Mouse (Mus musculus): ENCODE data around the gene Klhl41. TPM values are rescaled to one million over a fixed set of nuclear protein-coding genes. Genes with fewer than 3 reads are reported as not detected.
"Not testable (repeated sequence)": the region's sequence is repeated elsewhere in the genome, so short reads cannot be mapped to it uniquely, and the experiment has no call there.

The Klhl41 gene
- polyA plus RNA-seq, 1 experiment from 2014 or later, result 1.4 TPM

- Histone ChIP-seq H3K9me3 (no peaks in the 10 kb centered on the region), H3K4me3 (no peak overlapping the region), H3K9ac (no peak overlapping the region), H3K4me2 (no peak overlapping the region), H3K4me1 (peaks cover 8% of the 10 kb centered on the region; the same call in 1 of the 2 replicates), H3K27me3 (no peaks in the 10 kb centered on the region), H3K27ac (no peak overlapping the region), H3K36me3 (peaks cover 6% of the 10 kb centered on the region; the same call in 1 of the 2 replicates)
- WGBS, result 80% methylated on average over 5 of the region's 5 CpGs
- no peak for ATAC-seq (ENCODE audit: borderline replicate concordance, extremely low read depth, low FRiP score, low TSS enrichment)
Measured at GRCm38 (mm10) chr2:69649716-69650115, 20.2 kb upstream of the Klhl41 start.

DNA sequence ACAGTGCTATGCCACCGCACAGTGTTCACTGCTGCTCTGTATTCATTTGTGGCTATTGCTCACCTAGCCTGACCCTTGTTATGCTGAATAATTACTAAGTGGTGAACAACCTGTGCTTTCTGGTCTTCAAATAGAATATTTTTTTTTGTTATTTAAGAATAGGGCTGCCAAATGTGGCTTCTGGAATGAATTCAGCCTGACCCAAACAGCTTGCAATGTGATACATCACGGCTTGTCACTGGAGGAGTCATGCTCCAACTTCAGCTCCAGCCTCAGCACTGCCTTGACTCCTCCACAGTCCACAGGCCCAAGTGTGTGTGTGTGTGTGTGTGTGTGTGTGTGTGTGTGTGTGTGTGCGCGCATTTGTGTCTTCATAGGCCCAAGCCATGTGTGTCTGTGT lies 10.6 kb upstream of the Klhl41 start:
- ATAC-seq (ENCODE audit: borderline replicate concordance, extremely low read depth, low FRiP score, low TSS enrichment), result no peak
- no peak overlapping the region for H3K4me2 ChIP-seq
- H3K9ac ChIP-seq, result no peak overlapping the region
- peaks cover 3% of the 10 kb centered on the region; the same call in 1 of the 2 replicates for H3K36me3 ChIP-seq
- no peak overlapping the region for H3K4me3 ChIP-seq
- H3K9me3 ChIP-seq, result no peaks in the 10 kb centered on the region
- H3K27me3 ChIP-seq, result no peaks in the 10 kb centered on the region
- no peak overlapping the region for H3K27ac ChIP-seq
- no peaks in the 10 kb centered on the region for H3K4me1 ChIP-seq
- WGBS, result 97% methylated on average over 4 of the region's 4 CpGs

GRCm38 (mm10) chr2:69663827-69664476 lies 6.0 kb upstream of the Klhl41 start:
- H3K4me2 ChIP-seq, result no peak overlapping the region
- no peak overlapping the region for H3K4me3 ChIP-seq
- 63% methylated on average over 13 of the region's 13 CpGs for WGBS
- H3K27ac ChIP-seq, result no peak overlapping the region
- no peak for ATAC-seq (ENCODE audit: borderline replicate concordance, extremely low read depth, low FRiP score, low TSS enrichment)
- H3K9me3 ChIP-seq, result no peaks in the 10 kb centered on the region
- no peaks in the 10 kb centered on the region for H3K27me3 ChIP-seq
- H3K9ac ChIP-seq, result no peak overlapping the region
- H3K36me3 ChIP-seq, result peaks cover 3% of the 10 kb centered on the region; the same call in 1 of the 2 replicates
- no peaks in the 10 kb centered on the region for H3K4me1 ChIP-seq

DNA sequence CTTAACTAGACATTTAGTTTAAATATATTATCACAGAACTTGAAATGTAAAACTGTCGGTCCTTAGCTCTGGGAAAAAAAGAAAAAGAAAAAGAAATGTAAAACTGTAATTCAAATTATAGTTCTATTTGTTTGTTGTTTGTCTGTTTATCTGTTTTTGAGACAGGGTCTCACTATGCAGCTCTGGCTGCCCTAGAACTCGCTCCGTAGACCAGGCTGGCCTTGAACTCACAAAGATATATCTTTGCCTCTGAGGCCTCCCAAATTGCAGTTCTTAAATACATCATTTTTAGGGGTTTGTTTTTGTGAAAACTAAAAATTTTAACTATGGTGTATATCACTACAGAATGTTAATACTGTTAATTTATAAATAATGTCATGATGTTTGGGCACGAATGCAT lies 2.3 kb upstream of the Klhl41 start:
- H3K27me3 ChIP-seq, result no peaks in the 10 kb centered on the region
- H3K36me3 ChIP-seq, result peaks cover 3% of the 10 kb centered on the region; the same call in 1 of the 2 replicates
- ATAC-seq (ENCODE audit: borderline replicate concordance, extremely low read depth, low FRiP score, low TSS enrichment), result no peak
- H3K27ac ChIP-seq, result no peak overlapping the region
- no peak overlapping the region for H3K4me3 ChIP-seq
- H3K4me1 ChIP-seq, result no peaks in the 10 kb centered on the region
- H3K4me2 ChIP-seq, result no peak overlapping the region
- WGBS, result 84% methylated on average over 4 of the region's 4 CpGs
- no peaks in the 10 kb centered on the region for H3K9me3 ChIP-seq
- no peak overlapping the region for H3K9ac ChIP-seq

DNA sequence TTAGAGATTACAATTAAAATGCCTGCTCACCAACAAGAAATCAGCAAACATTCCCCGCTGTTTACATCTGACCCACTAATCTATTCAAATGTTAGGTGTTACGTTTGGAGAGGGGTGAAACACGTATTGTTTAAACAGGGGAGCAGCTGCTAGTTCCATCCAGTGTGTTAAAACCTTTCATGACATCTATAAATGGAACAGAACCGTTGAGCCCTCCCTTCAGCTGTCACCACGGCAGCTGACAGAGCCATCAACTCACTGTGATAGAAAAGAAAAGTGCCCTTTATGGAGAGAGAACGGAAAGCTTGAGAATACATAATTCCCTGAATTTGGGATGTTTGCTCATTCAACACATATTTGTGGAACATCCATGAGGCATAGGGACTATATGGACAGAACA lies 1.5 kb upstream of the Klhl41 start:
- Histone ChIP-seq H3K4me2 (no peak overlapping the region), H3K36me3 (peaks cover 3% of the 10 kb centered on the region; the same call in 1 of the 2 replicates), H3K9ac (no peak overlapping the region), H3K4me3 (no peak overlapping the region), H3K27ac (no peak overlapping the region), H3K9me3 (no peaks in the 10 kb centered on the region), H3K27me3 (no peaks in the 10 kb centered on the region), H3K4me1 (no peaks in the 10 kb centered on the region)
- WGBS, result 68% methylated on average over 6 of the region's 6 CpGs
- ATAC-seq (ENCODE audit: borderline replicate concordance, extremely low read depth, low FRiP score, low TSS enrichment), result no peak

GRCm38 (mm10) chr2:69673723-69674122 lies 3.8 kb downstream of the Klhl41 start:
- 61% methylated on average over 5 of the region's 5 CpGs for WGBS
- no peak overlapping the region for H3K4me2 ChIP-seq
- no peaks in the 10 kb centered on the region for H3K36me3 ChIP-seq
- no peak for ATAC-seq (ENCODE audit: borderline replicate concordance, extremely low read depth, low FRiP score, low TSS enrichment)
- H3K4me1 ChIP-seq, result no peaks in the 10 kb centered on the region
- H3K27me3 ChIP-seq, result no peaks in the 10 kb centered on the region
- no peaks in the 10 kb centered on the region for H3K9me3 ChIP-seq
- no peak overlapping the region for H3K27ac ChIP-seq
- no peak overlapping the region for H3K4me3 ChIP-seq
- H3K9ac ChIP-seq, result no peak overlapping the region

- H3K27ac ChIP-seq, result no peak overlapping the region
- no peaks in the 10 kb centered on the region for H3K4me1 ChIP-seq
- no peaks in the 10 kb centered on the region for H3K9me3 ChIP-seq
- no peaks in the 10 kb centered on the region for H3K27me3 ChIP-seq
- H3K4me3 ChIP-seq, result no peak overlapping the region
- ATAC-seq (ENCODE audit: borderline replicate concordance, extremely low read depth, low FRiP score, low TSS enrichment), result no peak
- H3K4me2 ChIP-seq, result no peak overlapping the region
- no peak overlapping the region for H3K9ac ChIP-seq
- 86% methylated on average over 9 of the region's 9 CpGs for WGBS
- 0 out of 2 replicates have a peak, but pooled peaks cover 2% of the 10 kb centered on the region for H3K36me3 ChIP-seq
Measured at GRCm38 (mm10) chr2:69675266-69675665, 5.3 kb downstream of the Klhl41 start.

DNA sequence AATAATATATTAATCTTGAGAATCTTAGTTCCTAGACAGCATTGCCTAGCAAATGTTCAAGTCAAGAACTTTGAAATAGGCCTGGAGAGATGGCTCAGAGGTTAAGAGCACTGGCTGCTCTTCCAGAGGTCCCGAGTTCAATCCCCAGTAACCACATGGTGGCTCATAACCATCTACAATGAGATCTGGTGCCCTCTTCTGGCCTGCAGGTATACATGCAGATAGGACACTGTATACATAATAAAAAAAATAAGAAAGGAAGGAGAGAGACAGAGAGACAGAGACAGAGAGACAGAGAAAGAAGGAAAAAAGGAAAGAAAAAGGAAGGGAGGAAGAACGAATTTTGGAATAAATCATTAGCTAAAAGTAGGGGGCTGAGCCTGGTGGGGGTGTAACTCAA lies 6.8 kb downstream of the Klhl41 start:
- Histone ChIP-seq H3K27me3 (no peaks in the 10 kb centered on the region), H3K36me3 (0 out of 2 replicates have a peak, but pooled peaks cover 2% of the 10 kb centered on the region), H3K9me3 (no peaks in the 10 kb centered on the region), H3K4me2 (no peak overlapping the region), H3K27ac (no peak overlapping the region), H3K4me3 (no peak overlapping the region), H3K9ac (no peak overlapping the region), H3K4me1 (no peaks in the 10 kb centered on the region)
- no peak for ATAC-seq (ENCODE audit: borderline replicate concordance, extremely low read depth, low FRiP score, low TSS enrichment)
- WGBS, result 51% methylated on average over 2 of the region's 2 CpGs

- WGBS, result 83% methylated on average over 2 of the region's 2 CpGs
- ATAC-seq (ENCODE audit: borderline replicate concordance, extremely low read depth, low FRiP score, low TSS enrichment); H3K36me3 ChIP-seq; H3K27me3 ChIP-seq; H3K4me3 ChIP-seq; H3K4me1 ChIP-seq; H3K4me2 ChIP-seq; H3K9me3 ChIP-seq; H3K27ac ChIP-seq; H3K9ac ChIP-seq: not testable (repeated sequence)
Measured at GRCm38 (mm10) chr2:69677215-69677614, 7.3 kb downstream of the Klhl41 start.

- no peak for ATAC-seq (ENCODE audit: borderline replicate concordance, extremely low read depth, low FRiP score, low TSS enrichment)
- Histone ChIP-seq H3K9ac (no peak overlapping the region), H3K27ac (no peak overlapping the region), H3K36me3 (0 out of 2 replicates have a peak, but pooled peaks cover 2% of the 10 kb centered on the region), H3K4me2 (no peak overlapping the region), H3K4me1 (no peaks in the 10 kb centered on the region), H3K27me3 (no peaks in the 10 kb centered on the region), H3K9me3 (no peaks in the 10 kb centered on the region), H3K4me3 (no peak overlapping the region)
- WGBS, result 57% methylated on average over 6 of the region's 6 CpGs
Measured at GRCm38 (mm10) chr2:69679990-69680389, 10.1 kb downstream of the Klhl41 start.

DNA sequence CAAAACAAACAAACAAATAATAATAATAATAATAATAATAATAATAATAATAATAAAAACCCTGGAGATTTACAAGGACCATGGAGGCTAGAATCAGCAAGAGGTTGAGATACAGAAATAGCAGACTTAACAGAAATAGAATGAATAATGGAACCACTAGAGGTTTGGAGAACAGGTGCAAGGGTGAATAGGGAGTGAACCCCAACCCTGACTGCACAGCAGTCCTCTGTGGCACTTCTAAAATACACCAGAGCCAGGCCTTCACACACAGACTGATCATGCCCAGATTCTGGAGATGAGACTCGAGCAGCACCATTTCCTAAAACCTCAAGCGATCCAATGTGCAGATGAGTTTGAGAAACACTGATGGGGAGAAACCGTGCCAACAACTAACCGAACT lies 12.0 kb downstream of the Klhl41 start:
- no peak overlapping the region for H3K27ac ChIP-seq
- no peaks in the 10 kb centered on the region for H3K27me3 ChIP-seq
- H3K4me3 ChIP-seq, result no peak overlapping the region
- H3K36me3 ChIP-seq, result 0 out of 2 replicates have a peak, but pooled peaks cover 2% of the 10 kb centered on the region
- no peak overlapping the region for H3K4me2 ChIP-seq
- ATAC-seq (ENCODE audit: borderline replicate concordance, extremely low read depth, low FRiP score, low TSS enrichment), result no peak
- H3K4me1 ChIP-seq, result no peaks in the 10 kb centered on the region
- WGBS, result 94% methylated on average over 4 of the region's 4 CpGs
- no peak overlapping the region for H3K9ac ChIP-seq
- no peaks in the 10 kb centered on the region for H3K9me3 ChIP-seq

DNA sequence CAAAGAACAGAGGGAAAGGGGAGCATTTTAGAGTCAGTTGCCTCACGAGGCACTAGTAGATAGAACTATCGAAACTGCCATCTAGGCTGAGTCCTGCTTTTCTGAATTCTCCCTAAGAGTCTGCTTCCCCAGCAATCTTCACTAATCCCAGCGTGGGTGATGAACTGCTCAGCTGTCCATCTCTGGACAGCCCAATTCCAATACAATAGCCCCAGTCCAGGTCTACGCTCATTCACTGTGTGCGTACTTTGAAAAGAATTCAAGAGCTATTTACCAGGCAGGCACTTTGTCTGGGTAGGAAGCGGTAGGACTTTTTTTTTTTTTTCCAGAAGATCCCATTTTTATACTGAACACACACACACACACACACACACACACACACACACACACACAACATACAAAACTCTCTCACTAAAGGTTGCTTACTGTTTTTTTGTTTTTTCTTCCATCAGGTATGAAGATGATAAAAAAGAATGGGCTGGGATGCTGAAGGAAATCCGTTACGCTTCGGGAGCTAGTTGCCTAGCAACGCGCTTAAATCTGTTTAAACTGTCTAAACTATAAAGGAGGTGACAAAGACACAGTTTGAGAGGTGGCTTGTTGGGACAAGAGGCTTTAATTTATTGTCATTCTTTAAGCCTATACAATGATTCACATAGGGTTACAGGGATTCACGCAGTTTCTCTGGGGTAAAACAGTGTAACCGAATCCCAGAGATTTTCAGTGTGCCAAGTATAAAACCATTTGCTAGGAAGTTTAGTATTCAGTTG lies 13.3 kb downstream of the Klhl41 start:
- Histone ChIP-seq H3K4me2 (no peak overlapping the region), H3K4me3 (no peak overlapping the region), H3K27ac (no peak overlapping the region), H3K9ac (no peak overlapping the region), H3K27me3 (no peaks in the 10 kb centered on the region), H3K36me3 (0 out of 2 replicates have a peak, but pooled peaks cover 2% of the 10 kb centered on the region), H3K9me3 (no peaks in the 10 kb centered on the region), H3K4me1 (no peaks in the 10 kb centered on the region)
- ATAC-seq (ENCODE audit: borderline replicate concordance, extremely low read depth, low FRiP score, low TSS enrichment), result no peak
- WGBS, result 75% methylated on average over 13 of the region's 13 CpGs
